Mouse (Mus musculus): ENCODE measurements around the gene Spem1. TPM values are rescaled to one million over a fixed set of nuclear protein-coding genes. Genes with fewer than 3 reads are reported as not detected.
A peak's percentile ranks its signal among the peaks of the same experiment; 100 is the strongest.

Spem1 gene
- polyA plus RNA-seq, 1 experiment: not detected

DNA sequence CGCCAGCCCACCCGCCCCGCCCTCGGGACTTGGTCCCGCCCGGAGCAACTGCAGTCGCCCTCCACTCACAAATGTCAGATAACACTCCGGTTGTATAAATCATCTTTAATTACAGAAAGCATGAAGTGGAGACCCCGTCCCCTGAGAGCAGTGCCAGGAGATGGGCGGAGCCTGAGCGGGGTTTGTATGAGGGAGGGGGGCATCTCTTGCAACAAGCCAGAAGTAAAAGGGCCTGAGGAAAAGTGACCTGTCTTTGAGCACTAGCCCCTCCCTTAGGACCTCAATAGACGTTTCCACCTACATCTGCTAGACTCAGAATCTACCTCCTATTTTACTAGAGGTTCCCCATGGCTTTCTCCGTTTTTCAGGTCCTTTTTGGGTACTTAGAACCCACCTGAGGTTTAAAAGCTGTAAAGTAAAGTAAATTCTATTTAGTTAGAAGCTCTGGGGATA is 26.0 kb downstream of the Spem1 start:
- peaks cover 78% of the 10 kb centered on the region for H3K27me3 ChIP-seq (ENCODE audit: control insufficient read depth)
- H3K4me3 ChIP-seq (replicated peaks): peak overlapping the region; percentile 63

GRCm38 (mm10) chr11:69795168-69795982 is 26.6 kb downstream of the Spem1 start, which contains the start of gene Chrnb1:
Gene Chrnb1, minus strand, starts transcription at chr11:69795943.
- H3K27me3 ChIP-seq (ENCODE audit: control insufficient read depth): peaks cover 74% of the 10 kb centered on the region
- H3K4me3 ChIP-seq (replicated peaks): peak within 1 kb of the TSS; percentile 63
- H3K4me1 ChIP-seq (ENCODE audit: control insufficient read depth): peaks cover 24% of the 10 kb centered on the region
- no peaks in the 10 kb centered on the region for H3K36me3 ChIP-seq (ENCODE audit: control insufficient read depth)
- TF ChIP-seq TAL1 (IDR thresholded peaks at IDR 0.05; ENCODE audit: low read length): no peak
- TF ChIP-seq GATA1 (IDR thresholded peaks at IDR 0.05; ENCODE audit: low read length): no peak
- H3K9me3 ChIP-seq (ENCODE audit: control insufficient read depth, low read length): peaks cover 9% of the 10 kb centered on the region; the same call in 1 of the 2 replicates

More for the DNA sequence above, 26.0 kb downstream of the Spem1 start:
- Histone ChIP-seq H3K9me3 (ENCODE audit: control insufficient read depth, low read length) (peaks cover 14% of the 10 kb centered on the region; the same call in 1 of the 2 replicates), H3K4me1 (ENCODE audit: control insufficient read depth) (peaks cover 29% of the 10 kb centered on the region), H3K36me3 (ENCODE audit: control insufficient read depth) (no peaks in the 10 kb centered on the region)
- TF ChIP-seq TAL1 (IDR thresholded peaks at IDR 0.05; ENCODE audit: low read length) (no peak), GATA1 (IDR thresholded peaks at IDR 0.05; ENCODE audit: low read length) (no peak)

DNA sequence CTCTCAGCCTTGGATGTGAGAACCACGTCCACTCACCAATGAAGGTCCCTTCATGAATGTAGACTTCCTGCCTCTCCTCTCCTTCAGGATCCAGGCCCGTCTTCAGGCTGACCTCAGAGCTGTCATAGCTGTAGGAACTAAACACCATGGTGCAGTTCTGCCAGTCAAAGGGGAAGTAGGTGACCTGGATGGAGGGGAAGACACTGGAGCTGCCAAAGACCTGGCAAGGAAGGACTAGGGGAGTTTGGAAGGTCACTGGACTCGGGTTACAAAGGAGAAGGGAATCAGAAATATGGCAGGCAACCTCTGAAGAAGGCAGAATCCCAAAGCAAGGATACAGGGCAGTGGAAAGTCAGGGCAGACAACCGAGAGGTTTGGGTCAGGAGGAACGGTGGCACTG is 28.6 kb downstream of the Spem1 start:
- no peak overlapping the region for H3K4me3 ChIP-seq (replicated peaks)
- no peaks in the 10 kb centered on the region for H3K36me3 ChIP-seq (ENCODE audit: control insufficient read depth)
- no peaks in the 10 kb centered on the region; the same call in 1 of the 2 replicates for H3K9me3 ChIP-seq (ENCODE audit: control insufficient read depth, low read length)
- H3K4me1 ChIP-seq (ENCODE audit: control insufficient read depth): peaks cover 15% of the 10 kb centered on the region
- peaks cover 59% of the 10 kb centered on the region for H3K27me3 ChIP-seq (ENCODE audit: control insufficient read depth)
- TF ChIP-seq TAL1 (IDR thresholded peaks at IDR 0.05; ENCODE audit: low read length) (no peak), GATA1 (IDR thresholded peaks at IDR 0.05; ENCODE audit: low read length) (no peak)

DNA sequence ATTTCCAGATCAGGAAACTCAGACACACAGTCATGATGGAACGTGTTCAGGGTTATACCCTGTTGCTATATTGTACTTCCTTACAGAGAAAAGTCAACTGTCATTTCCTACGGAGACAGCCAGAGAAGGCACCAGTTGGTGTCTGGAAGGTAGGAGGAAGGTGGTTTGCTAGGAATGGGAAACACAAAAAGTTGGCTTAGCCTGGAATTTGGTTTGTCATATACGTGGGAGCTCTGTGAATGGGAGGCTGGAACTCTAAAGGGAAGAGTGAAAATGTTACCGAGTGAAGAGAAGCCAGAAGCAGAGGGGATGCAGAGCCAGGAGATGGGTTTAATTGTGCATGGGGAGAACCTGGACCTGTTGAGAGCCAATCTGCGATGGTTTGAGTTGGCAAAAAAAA is 30.6 kb downstream of the Spem1 start:
- Histone ChIP-seq H3K36me3 (ENCODE audit: control insufficient read depth) (no peaks in the 10 kb centered on the region), H3K9me3 (ENCODE audit: control insufficient read depth, low read length) (no peaks in the 10 kb centered on the region), H3K4me1 (ENCODE audit: control insufficient read depth) (peaks cover 15% of the 10 kb centered on the region), H3K27me3 (ENCODE audit: control insufficient read depth) (peaks cover 39% of the 10 kb centered on the region), H3K4me3 (replicated peaks) (no peak overlapping the region)
- no peak for TF ChIP-seq TAL1 (IDR thresholded peaks at IDR 0.05; ENCODE audit: low read length)
- TF ChIP-seq GATA1 (IDR thresholded peaks at IDR 0.05; ENCODE audit: low read length): no peak

GRCm38 (mm10) chr11:69789431-69789830 is 32.5 kb downstream of the Spem1 start:
- Histone ChIP-seq H3K27me3 (ENCODE audit: control insufficient read depth) (peaks cover 30% of the 10 kb centered on the region), H3K9me3 (ENCODE audit: control insufficient read depth, low read length) (no peaks in the 10 kb centered on the region), H3K4me1 (ENCODE audit: control insufficient read depth) (peaks cover 14% of the 10 kb centered on the region), H3K4me3 (replicated peaks) (no peak overlapping the region), H3K36me3 (ENCODE audit: control insufficient read depth) (no peaks in the 10 kb centered on the region)
- TF ChIP-seq TAL1 (IDR thresholded peaks at IDR 0.05; ENCODE audit: low read length) (no peak), GATA1 (IDR thresholded peaks at IDR 0.05; ENCODE audit: low read length) (no peak)

DNA sequence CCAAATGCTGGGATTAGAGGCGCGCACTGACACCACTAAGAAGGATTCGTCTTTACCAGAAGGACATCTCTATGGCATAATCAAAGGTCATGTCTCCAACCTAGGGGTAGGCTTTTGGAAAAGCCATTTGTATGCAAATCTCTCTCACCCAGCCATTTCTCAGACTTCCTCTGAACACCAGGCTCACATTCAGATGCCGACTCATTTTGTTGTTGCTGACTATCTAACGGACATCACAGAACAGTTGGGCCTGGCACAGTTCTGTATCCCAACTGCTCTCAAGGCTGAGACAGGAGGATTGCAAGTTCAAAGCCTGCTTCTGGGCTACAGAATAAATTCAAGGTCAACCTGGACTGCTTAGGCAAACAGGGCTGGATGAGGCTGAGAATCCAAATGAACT is 34.7 kb downstream of the Spem1 start:
- H3K27me3 ChIP-seq (ENCODE audit: control insufficient read depth): peaks cover 18% of the 10 kb centered on the region
- no peak for TF ChIP-seq TAL1 (IDR thresholded peaks at IDR 0.05; ENCODE audit: low read length)
- no peak for TF ChIP-seq GATA1 (IDR thresholded peaks at IDR 0.05; ENCODE audit: low read length)
- H3K36me3 ChIP-seq (ENCODE audit: control insufficient read depth): no peaks in the 10 kb centered on the region
- H3K4me1 ChIP-seq (ENCODE audit: control insufficient read depth): peaks cover 19% of the 10 kb centered on the region
- no peak overlapping the region for H3K4me3 ChIP-seq (replicated peaks)
- no peaks in the 10 kb centered on the region for H3K9me3 ChIP-seq (ENCODE audit: control insufficient read depth, low read length)

- TF ChIP-seq GATA1 (IDR thresholded peaks at IDR 0.05; ENCODE audit: low read length) (no peak), TAL1 (IDR thresholded peaks at IDR 0.05; ENCODE audit: low read length) (no peak)
- Histone ChIP-seq H3K4me3 (replicated peaks) (peak overlapping the region; percentile 66), H3K4me1 (ENCODE audit: control insufficient read depth) (peaks cover 19% of the 10 kb centered on the region), H3K27me3 (ENCODE audit: control insufficient read depth) (peaks cover 34% of the 10 kb centered on the region), H3K9me3 (ENCODE audit: control insufficient read depth, low read length) (no peaks in the 10 kb centered on the region), H3K36me3 (ENCODE audit: control insufficient read depth) (no peaks in the 10 kb centered on the region)
Measured at GRCm38 (mm10) chr11:69784793-69785272, 37.1 kb downstream of the Spem1 start.

GRCm38 (mm10) chr11:69781828-69782227 is 40.2 kb downstream of the Spem1 start:
- H3K36me3 ChIP-seq (ENCODE audit: control insufficient read depth): no peaks in the 10 kb centered on the region; the same call in 1 of the 2 replicates
- peaks cover 54% of the 10 kb centered on the region for H3K27me3 ChIP-seq (ENCODE audit: control insufficient read depth)
- TF ChIP-seq TAL1 (IDR thresholded peaks at IDR 0.05; ENCODE audit: low read length): no peak
- TF ChIP-seq GATA1 (IDR thresholded peaks at IDR 0.05; ENCODE audit: low read length): no peak
- H3K9me3 ChIP-seq (ENCODE audit: control insufficient read depth, low read length): no peaks in the 10 kb centered on the region
- H3K4me3 ChIP-seq (replicated peaks): no peak overlapping the region
- peaks cover 19% of the 10 kb centered on the region for H3K4me1 ChIP-seq (ENCODE audit: control insufficient read depth)

DNA sequence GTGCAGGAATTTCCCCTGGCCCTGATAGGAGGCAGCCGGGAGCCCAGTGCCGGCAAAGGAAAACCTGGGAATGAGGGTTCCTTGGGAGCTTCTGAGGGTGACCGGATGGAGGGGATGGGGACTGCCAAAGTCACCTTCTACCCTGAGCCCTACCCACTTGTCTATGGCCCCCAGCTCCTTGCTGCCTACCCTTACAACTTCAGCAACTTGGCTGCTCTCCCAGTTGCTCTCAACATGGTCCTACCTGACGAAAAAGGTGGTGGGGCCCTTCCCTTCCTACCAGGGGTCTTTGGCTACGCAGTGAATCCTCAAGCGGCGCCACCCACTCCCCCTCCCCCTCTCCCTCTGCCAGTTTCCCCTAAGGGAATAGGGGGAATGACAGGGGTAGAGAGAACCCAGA is 43.0 kb downstream of the Spem1 start:
- no peaks in the 10 kb centered on the region for H3K9me3 ChIP-seq (ENCODE audit: control insufficient read depth, low read length)

More for the DNA sequence above, 43.0 kb downstream of the Spem1 start:
- Histone ChIP-seq H3K4me1 (ENCODE audit: control insufficient read depth) (peaks cover 6% of the 10 kb centered on the region), H3K4me3 (replicated peaks) (no peak overlapping the region), H3K36me3 (ENCODE audit: control insufficient read depth) (peaks cover 2% of the 10 kb centered on the region; the same call in 1 of the 2 replicates), H3K27me3 (ENCODE audit: control insufficient read depth) (peaks cover 58% of the 10 kb centered on the region)
- no peak for TF ChIP-seq TAL1 (IDR thresholded peaks at IDR 0.05; ENCODE audit: low read length)
- no peak for TF ChIP-seq GATA1 (IDR thresholded peaks at IDR 0.05; ENCODE audit: low read length)

All from erythroblast, embryonic 14.5 days (primary cell).